17 mouse cellular contexts compared by ENCODE assay signal in genomic region chr5:125727436-125727835, GRCm38 (mm10).
DNase-seq lines count a peak whose midpoint lies in the region; ATAC-seq and TF ChIP-seq lines count a peak whose summit lies in the region.
"Had no signal": no experiment of that assay in that cellular context is flagged by ENCODE, and none has a peak within 500 bp of the region (broad histone marks: within the 10 kb centered on the region; RNA-seq: fewer than 3 reads in every experiment).

No protein-coding gene starts in this region.

- no peaks in the 10 kb centered on the region for H3K4me1 ChIP-seq in hindbrain, postnatal 0 days (ENCODE audit: insufficient read depth, low read length)
- no peaks in the 10 kb centered on the region for H3K4me1 ChIP-seq in hindbrain, embryonic 13.5 days (replicated peaks)
- H3K4me1 ChIP-seq in cortical plate, adult 2 months (ENCODE audit: control insufficient read depth, insufficient read depth, low read length), result peaks cover 3% of the 10 kb centered on the region
- H3K4me1 ChIP-seq: embryonic facial prominence, embryonic 12.5 days; forebrain, embryonic 12.5 days; heart, embryonic 13.5 days had no signal

- 83% methylated on average over 5 of the region's 5 CpGs for WGBS in hindbrain, postnatal 0 days
- WGBS in hindbrain, embryonic 13.5 days, result 87% methylated on average over 5 of the region's 5 CpGs

- DNase-seq in hindbrain, postnatal 0 days (ENCODE audit: low spot score), result no peak
- peak; percentile 8 for DNase-seq in thymus, postnatal 4 days
- DNase-seq in thymus, postnatal 10 days (ENCODE audit: low spot score in 2 of 2), result no peak
- DNase-seq in urinary bladder, adult 2 months (ENCODE audit: low spot score), result no peak
- no peak for DNase-seq in embryo, embryonic 10.5 days (ENCODE audit: low spot score)
- DNase-seq: adrenal gland, postnatal 14 days; cerebellum, adult 2 months; cerebellum, postnatal 10 days; gastrocnemius, postnatal 36 days; heart, postnatal 36 days had no signal

- H3K9ac ChIP-seq in hindbrain, postnatal 0 days (replicated peaks; ENCODE audit: low read length), result no peak overlapping the region
- H3K9ac ChIP-seq in hindbrain, embryonic 13.5 days, result no peak overlapping the region
- H3K9ac ChIP-seq: embryonic facial prominence, embryonic 12.5 days; forebrain, embryonic 12.5 days; heart, embryonic 13.5 days had no signal

- no peak for ATAC-seq in hindbrain, postnatal 0 days
- no peak for ATAC-seq in hindbrain, embryonic 13.5 days (ENCODE audit: low FRiP score)
- no peak for ATAC-seq in erythroblast, adult 5-6 weeks (replicated peaks; ENCODE audit: low FRiP score, poor library complexity, severe bottlenecking)
- ATAC-seq: hindbrain, embryonic 16.5 days had no signal

- no peak overlapping the region for H3K27ac ChIP-seq in hindbrain, postnatal 0 days
- no peak overlapping the region for H3K27ac ChIP-seq in hindbrain, embryonic 13.5 days
- no peak overlapping the region for H3K27ac ChIP-seq in cortical plate, adult 2 months (ENCODE audit: insufficient read depth, low read length)
- H3K27ac ChIP-seq: embryonic facial prominence, embryonic 12.5 days; forebrain, embryonic 12.5 days; heart, embryonic 13.5 days had no signal

- TF ChIP-seq CTCF in hindbrain, postnatal 0 days (IDR thresholded peaks at IDR 0.05; ENCODE audit: low read depth), result peak; percentile 10; the same call in 1 of the 2 replicates
- 0 out of 2 replicates have a peak, but pooled peaks have one; percentile 5 for TF ChIP-seq CTCF in cortical plate, adult 2 months (IDR thresholded peaks at IDR 0.05; ENCODE audit: extremely low read depth, insufficient read depth, low read length)

- no peak overlapping the region for H3K4me2 ChIP-seq in hindbrain, postnatal 0 days (ENCODE audit: low read depth, low read length)
- no peak overlapping the region for H3K4me2 ChIP-seq in hindbrain, embryonic 13.5 days
- H3K4me2 ChIP-seq: embryonic facial prominence, embryonic 12.5 days; forebrain, embryonic 12.5 days; heart, embryonic 13.5 days had no signal

- H3K9me3 ChIP-seq in hindbrain, postnatal 0 days (ENCODE audit: low read length), result 0 out of 2 replicates have a peak, but pooled peaks cover 4% of the 10 kb centered on the region
- H3K9me3 ChIP-seq in hindbrain, embryonic 13.5 days, result no peaks in the 10 kb centered on the region
- H3K9me3 ChIP-seq: forebrain, embryonic 12.5 days had no signal

- no peaks in the 10 kb centered on the region for H3K36me3 ChIP-seq in hindbrain, postnatal 0 days (ENCODE audit: insufficient read depth, low read length)
- no peaks in the 10 kb centered on the region for H3K36me3 ChIP-seq in hindbrain, embryonic 13.5 days
- H3K36me3 ChIP-seq: embryonic facial prominence, embryonic 12.5 days; forebrain, embryonic 12.5 days; heart, embryonic 13.5 days had no signal

- no peak for TF ChIP-seq POLR2A in cortical plate, adult 2 months (IDR thresholded peaks at IDR 0.05; ENCODE audit: extremely low read depth, insufficient read depth, low read length)

- H3K27me3 ChIP-seq in hindbrain, postnatal 0 days (ENCODE audit: insufficient read depth, low read length), result no peaks in the 10 kb centered on the region
- H3K27me3 ChIP-seq in hindbrain, embryonic 13.5 days, result no peaks in the 10 kb centered on the region
- H3K27me3 ChIP-seq: embryonic facial prominence, embryonic 12.5 days; forebrain, embryonic 12.5 days; heart, embryonic 13.5 days had no signal

- no peak overlapping the region for H3K4me3 ChIP-seq in hindbrain, postnatal 0 days (ENCODE audit: low read length)
- no peak overlapping the region for H3K4me3 ChIP-seq in hindbrain, embryonic 13.5 days
- no peak overlapping the region for H3K4me3 ChIP-seq in cortical plate, adult 2 months (ENCODE audit: insufficient read depth, low read length)
- H3K4me3 ChIP-seq: embryonic facial prominence, embryonic 12.5 days; forebrain, embryonic 12.5 days; heart, embryonic 13.5 days had no signal
